Mouse (Mus musculus) gonadal fat pad, adult 2 months (tissue): ENCODE results near the gene Fbxo24. TPM values are rescaled to one million over a fixed set of nuclear protein-coding genes. Genes with fewer than 3 reads are reported as not detected.

Experiments
- polyA plus RNA-seq: library from polyadenylated mRNA; depleted of rRNA; stranded (reverse); fragments of >200 nt; gene quantifications from 2 replicates; pipeline ENCODE4 v1.2.3, GENCODE M21; 2012; rRNA removed

The Fbxo24 gene
- polyA plus RNA-seq, 1 experiment = 0.63 TPM

Other genes starting within 250 kb of the Fbxo24 start
- gene Zan, start 151.9 kb downstream of the Fbxo24 start, polyA plus RNA-seq = 0.20 TPM in 2 replicates
- 40.5 and 48.9 TPM in 2 replicates for gene Pop7, start 126.5 kb downstream of the Fbxo24 start, polyA plus RNA-seq
- 21.5 and 26.9 TPM in 2 replicates for gene Gigyf1, start 110.5 kb downstream of the Fbxo24 start, polyA plus RNA-seq
- not detected in 2 replicates for gene Epo, start 95.8 kb downstream of the Fbxo24 start, polyA plus RNA-seq
- gene Gnb2, start 95.5 kb downstream of the Fbxo24 start, polyA plus RNA-seq = 740 and 760 TPM in 2 replicates
- gene Actl6b, start 75.5 kb downstream of the Fbxo24 start, polyA plus RNA-seq = 0.35 TPM in 1 of 2 replicates, not detected in the other
- 1.1 and 1.3 TPM in 2 replicates for gene Tfr2, start 59.2 kb downstream of the Fbxo24 start, polyA plus RNA-seq
- 55.1 and 72.1 TPM in 2 replicates for gene Mospd3, start 27.9 kb downstream of the Fbxo24 start, polyA plus RNA-seq
- gene Pcolce, start 15.2 kb downstream of the Fbxo24 start, polyA plus RNA-seq = 97.0 and 119 TPM in 2 replicates
- gene Lrch4, start 119 bp upstream of the Fbxo24 start, polyA plus RNA-seq = 39.7 and 53.8 TPM in 2 replicates
- 21.1 and 26.1 TPM in 2 replicates for gene Gm20605, start 173 bp upstream of the Fbxo24 start, polyA plus RNA-seq
- 55.8 and 60.8 TPM in 2 replicates for gene Sap25, start 12.3 kb upstream of the Fbxo24 start, polyA plus RNA-seq
- gene Irs3, start 16.7 kb upstream of the Fbxo24 start, polyA plus RNA-seq = 19.8 and 25.6 TPM in 2 replicates
- gene Agfg2, start 55.7 kb upstream of the Fbxo24 start, polyA plus RNA-seq = 42.2 and 46.9 TPM in 2 replicates
- gene Nyap1, start 112.6 kb upstream of the Fbxo24 start, polyA plus RNA-seq = 3.9 and 4.1 TPM in 2 replicates
- gene Tsc22d4, start 116.7 kb upstream of the Fbxo24 start, polyA plus RNA-seq = 138 and 226 TPM in 2 replicates
- 18.9 and 20.8 TPM in 2 replicates for gene Ppp1r35, start 149.8 kb upstream of the Fbxo24 start, polyA plus RNA-seq
- 41.5 and 45.5 TPM in 2 replicates for gene Mepce, start 158.7 kb upstream of the Fbxo24 start, polyA plus RNA-seq
- gene Zcwpw1, start 158.8 kb upstream of the Fbxo24 start, polyA plus RNA-seq = 2.0 and 3.1 TPM in 2 replicates
- 5.4 and 7.4 TPM in 2 replicates for gene Pilra, start 207.3 kb upstream of the Fbxo24 start, polyA plus RNA-seq
- 3.2 and 3.5 TPM in 2 replicates for gene Pilrb1, start 229.1 kb upstream of the Fbxo24 start, polyA plus RNA-seq
- gene Pilrb2, start 242.8 kb upstream of the Fbxo24 start, polyA plus RNA-seq = 3.4 and 4.3 TPM in 2 replicates